Mouse (Mus musculus) C2C12 (cell line): ENCODE measurements at regions not wholly inside any gene's neighbourhood (a gene's known extent, or its start where the extent isn't known, plus 50 kb on each side); places are given as distances from the start of the nearest gene placed in this dataset.

ENCODE experiments used
- CEBPB ChIP-seq: IDR thresholded peaks from one replicate; pipeline ENCODE4 v1.6.1; 2011; ENCODE audit warnings: low read depth, mild to moderate bottlenecking, control low read depth, moderate library complexity
- CTCF ChIP-seq: IDR thresholded peaks from one replicate; pipeline ENCODE4 v1.5.1; 2011; ENCODE audit not compliant: control insufficient read depth, insufficient read depth, insufficient read length
- FOSL1 ChIP-seq: IDR thresholded peaks from one replicate; pipeline ENCODE4 v1.8.0; 2011; ENCODE audit warnings: mild to moderate bottlenecking, low read length; ENCODE audit not compliant: poor library complexity, insufficient read depth, severe bottlenecking
- MAX ChIP-seq: IDR thresholded peaks from one replicate; pipeline ENCODE4 v1.6.1; 2011; ENCODE audit warnings: mild to moderate bottlenecking, control low read depth
- MYOD1 ChIP-seq: IDR thresholded peaks from one replicate; pipeline ENCODE4 v1.6.1; 2011; ENCODE audit warnings: low read depth; ENCODE audit not compliant: control insufficient read depth, insufficient read length
- MYOG ChIP-seq: IDR thresholded peaks from one replicate; pipeline ENCODE4 v1.6.1; 2011; ENCODE audit not compliant: control insufficient read depth, insufficient read length; ENCODE audit errors: extremely low read depth
- USF1 ChIP-seq: IDR thresholded peaks from one replicate; pipeline ENCODE4 v1.6.1; 2011; ENCODE audit warnings: low read depth, mild to moderate bottlenecking, control low read depth, moderate library complexity

DNA sequence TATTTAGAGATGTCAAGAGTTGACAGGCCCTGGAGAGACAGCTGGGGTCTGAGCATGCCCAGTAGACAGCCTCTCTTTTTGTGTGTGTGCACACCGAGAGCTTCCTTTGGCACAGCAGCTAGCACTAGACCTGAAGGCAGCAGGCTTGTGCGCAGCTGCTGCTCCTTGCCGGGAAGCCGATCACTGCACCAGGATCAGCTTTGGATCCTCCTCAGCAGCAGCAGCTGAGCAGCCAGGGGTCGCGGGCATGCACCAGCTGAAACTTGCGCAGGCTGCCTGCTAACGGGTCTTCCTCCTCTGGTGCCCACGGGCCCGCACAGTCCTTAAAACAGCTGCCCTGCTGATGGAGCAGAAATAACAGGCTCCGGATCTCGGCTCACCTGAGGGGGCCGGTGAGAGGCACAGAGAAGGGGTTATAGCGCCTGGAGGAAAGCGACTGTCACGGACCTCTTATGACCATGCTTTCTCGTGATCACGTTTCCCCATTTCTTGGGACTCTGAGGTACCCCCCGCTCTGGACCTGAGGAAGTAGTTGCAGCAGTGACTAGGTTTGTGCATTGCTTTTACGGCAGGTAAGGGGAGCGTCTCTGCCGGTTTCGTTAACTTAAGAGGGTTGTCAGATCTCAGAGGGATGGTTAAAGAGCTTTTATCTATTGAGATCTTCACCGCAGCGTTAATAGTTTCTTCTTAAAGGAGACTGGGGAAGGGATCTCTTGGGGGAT is 57.8 kb upstream of the Arhgap18 start:
- TF ChIP-seq CTCF (no peak), MYOG (no peak), MYOD1 (no peak), MAX (no peak), CEBPB (no peak), USF1 (no peak), FOSL1 (no peak)
